In genomic region chr14:52043446-52043845, GRCm38 (mm10) we compare ENCODE assay signal across 39 mouse cellular contexts. TPM values are rescaled to one million over a fixed set of nuclear protein-coding genes. Genes with fewer than 3 reads are reported as not detected.
DNase-seq lines count a peak whose midpoint lies in the region; ATAC-seq and TF ChIP-seq lines count a peak whose summit lies in the region.
"Had no signal": no experiment of that assay in that cellular context is flagged by ENCODE, and none has a peak within 500 bp of the region (broad histone marks: within the 10 kb centered on the region; RNA-seq: fewer than 3 reads in every experiment).

No protein-coding gene starts in this region.

- H3K27ac ChIP-seq in heart, embryonic 10.5 days = no peak overlapping the region
- no peak overlapping the region for H3K27ac ChIP-seq in MEL (ENCODE audit: control insufficient read depth, low read depth, low read length)
- H3K27ac ChIP-seq: embryonic facial prominence, embryonic 13.5 days; forebrain, embryonic 10.5 days; forebrain, embryonic 15.5 days; heart, embryonic 15.5 days; hindbrain, embryonic 10.5 days; hindbrain, embryonic 15.5 days; kidney, postnatal 0 days; liver, embryonic 12.5 days; midbrain, embryonic 10.5 days; neural tube, embryonic 12.5 days had no signal

- no peak for TF ChIP-seq CTCF in MEL (IDR thresholded peaks at IDR 0.05 in 2 of 3, conservative IDR thresholded peaks at IDR 0.05 in 1 of 3; ENCODE audit: control insufficient read depth in 1 of 3, insufficient read depth in 1 of 3, low read depth in 2 of 3, low read length in 3 of 3, poor library complexity in 1 of 3, severe bottlenecking in 1 of 3)

- peaks cover 8% of the 10 kb centered on the region for H3K4me1 ChIP-seq in heart, embryonic 10.5 days
- H3K4me1 ChIP-seq in MEL (ENCODE audit: control insufficient read depth in 1 of 2, insufficient read depth in 2 of 2, low read length in 2 of 2) = peaks cover 9 to 30% of the 10 kb centered on the region in 2 experiments
- H3K4me1 ChIP-seq: neural tube, embryonic 12.5 days had no signal

- H3K9me3 ChIP-seq in heart, embryonic 10.5 days = no peaks in the 10 kb centered on the region
- H3K9me3 ChIP-seq in MEL (replicated peaks; ENCODE audit: insufficient read depth, low read length) = no peaks in the 10 kb centered on the region
- H3K9me3 ChIP-seq: embryonic facial prominence, embryonic 13.5 days; forebrain, embryonic 10.5 days; forebrain, embryonic 15.5 days; heart, embryonic 15.5 days; hindbrain, embryonic 10.5 days; hindbrain, embryonic 15.5 days; liver, embryonic 12.5 days; midbrain, embryonic 10.5 days; neural tube, embryonic 12.5 days had no signal

- TF ChIP-seq EP300 in MEL (IDR thresholded peaks at IDR 0.05; ENCODE audit: low read depth in 1 of 2, low read length in 2 of 2) = no peak

- no peaks in the 10 kb centered on the region for H3K27me3 ChIP-seq in heart, embryonic 10.5 days (ENCODE audit: insufficient read depth, poor library complexity, severe bottlenecking)
- peaks cover 0 to 2% of the 10 kb centered on the region in 2 experiments; a peak in 1 of 4 replicates for H3K27me3 ChIP-seq in MEL (ENCODE audit: control insufficient read depth in 1 of 2, insufficient read depth in 2 of 2, low read length in 2 of 2)
- H3K27me3 ChIP-seq: forebrain, embryonic 15.5 days; heart, embryonic 15.5 days; hindbrain, embryonic 15.5 days; liver, embryonic 12.5 days; neural tube, embryonic 12.5 days had no signal

- WGBS in heart, embryonic 10.5 days = 60% methylated on average over 6 of the region's 6 CpGs

- ATAC-seq in cerebellum, adult (ENCODE audit: insufficient number of reproducible peaks, low FRiP score, low TSS enrichment) = no peak
- ATAC-seq: forebrain, embryonic 15.5 days; inflammation-experienced regulatory T-cells, adult 6 months; liver, embryonic 12.5 days; liver, postnatal 0 days; lung, postnatal 0 days had no signal

- no peak for TF ChIP-seq RAD21 in MEL (IDR thresholded peaks at IDR 0.05; ENCODE audit: low read depth, low read length)

- H3K79me2 ChIP-seq in MEL (ENCODE audit: control insufficient read depth, insufficient read depth, low read length, poor library complexity) = no peaks in the 10 kb centered on the region

- H3K9ac ChIP-seq in MEL (ENCODE audit: control insufficient read depth, low read depth, low read length, poor library complexity, severe bottlenecking) = no peak overlapping the region
- H3K9ac ChIP-seq: embryonic facial prominence, embryonic 13.5 days; forebrain, embryonic 15.5 days; heart, embryonic 15.5 days; hindbrain, embryonic 15.5 days; liver, embryonic 12.5 days; liver, postnatal 0 days; neural tube, embryonic 12.5 days had no signal

- DNase-seq in cerebellum, adult 9-10 months = peak; percentile 68
- DNase-seq in heart, adult 9 months (ENCODE audit: low spot score in 2 of 2) = peak; percentile 29 to 40
- no peak for DNase-seq in heart, embryonic 10.5 days (ENCODE audit: low spot score)
- peak; percentile 8 for DNase-seq in lung, postnatal 14 days
- DNase-seq in lung, adult 18-20 months = no peak
- peak; percentile 43 for DNase-seq in MEL (ENCODE audit: low read depth, low spot score)
- DNase-seq: adrenal gland, adult 8-10 months; cerebellum, adult 11-12 months; cerebellum, postnatal 10 days; kidney, adult 11 months; layer of hippocampus, postnatal 36 days; left cerebral cortex, postnatal 4 days; liver, postnatal 0 days had no signal

- no peaks in the 10 kb centered on the region for H3K36me3 ChIP-seq in heart, embryonic 10.5 days
- peaks cover 0 to 22% of the 10 kb centered on the region in 2 experiments; a peak in 2 of 4 replicates for H3K36me3 ChIP-seq in MEL (ENCODE audit: control insufficient read depth in 1 of 2, insufficient read depth in 2 of 2, low read length in 2 of 2)
- H3K36me3 ChIP-seq: embryonic facial prominence, embryonic 13.5 days; forebrain, embryonic 10.5 days; forebrain, embryonic 15.5 days; heart, embryonic 15.5 days; hindbrain, embryonic 10.5 days; hindbrain, embryonic 15.5 days; liver, embryonic 12.5 days; midbrain, embryonic 10.5 days; neural tube, embryonic 12.5 days had no signal

- TF ChIP-seq POLR2A in MEL (IDR thresholded peaks at IDR 0.05; ENCODE audit: control insufficient read depth in 1 of 2, insufficient read depth in 1 of 2, low read depth in 1 of 2, low read length in 2 of 2, poor library complexity in 1 of 2) = no peak

- no peak overlapping the region for H3K4me3 ChIP-seq in heart, embryonic 10.5 days
- peak overlapping the region in 1 of 2 experiments; percentile 48; a peak in 2 of 4 replicates for H3K4me3 ChIP-seq in MEL (ENCODE audit: control insufficient read depth in 1 of 2, insufficient read depth in 1 of 2, low read depth in 2 of 2, low read length in 2 of 2)
- H3K4me3 ChIP-seq: embryonic facial prominence, embryonic 13.5 days; forebrain, embryonic 10.5 days; forebrain, embryonic 15.5 days; heart, embryonic 15.5 days; hindbrain, embryonic 10.5 days; hindbrain, embryonic 15.5 days; liver, embryonic 12.5 days; midbrain, embryonic 10.5 days; myocyte; neural tube, embryonic 12.5 days had no signal

TF ChIP-seq in MEL, 35 proteins besides CTCF, POLR2A, EP300 and RAD21:
- TF ChIP-seq HCFC1 (IDR thresholded peaks at IDR 0.05; ENCODE audit: low read depth, low read length) (no peak), MYB (IDR thresholded peaks at IDR 0.05; ENCODE audit: low read depth, low read length) (no peak), NELFE (IDR thresholded peaks at IDR 0.05; ENCODE audit: low read depth, low read length) (no peak), TAL1 (IDR thresholded peaks at IDR 0.05; ENCODE audit: low read length) (no peak), MYC (IDR thresholded peaks at IDR 0.05; ENCODE audit: low read depth, low read length) (0 out of 2 replicates have a peak, but pooled peaks have one; percentile 29), ZC3H11A (IDR thresholded peaks at IDR 0.05; ENCODE audit: low read depth, low read length) (no peak), ELF1 (IDR thresholded peaks at IDR 0.05; ENCODE audit: low read depth, low read length) (no peak), KAT2A (conservative IDR thresholded peaks at IDR 0.05; ENCODE audit: low read depth, low read length) (no peak), TCF12 (IDR thresholded peaks at IDR 0.05; ENCODE audit: low read depth, low read length) (no peak), ZKSCAN1 (IDR thresholded peaks at IDR 0.05; ENCODE audit: low read depth, low read length) (no peak), CHD2 (IDR thresholded peaks at IDR 0.05; ENCODE audit: low read length) (no peak), MAFK (IDR thresholded peaks at IDR 0.05; ENCODE audit: borderline replicate concordance, low read depth, low read length) (no peak), POLR2AphosphoS5 (IDR thresholded peaks at IDR 0.05; ENCODE audit: borderline replicate concordance, low read depth, low read length) (no peak), MAZ (IDR thresholded peaks at IDR 0.05; ENCODE audit: low read depth, low read length) (no peak), JUND (IDR thresholded peaks at IDR 0.05; ENCODE audit: low read depth, low read length) (no peak), E2F4 (IDR thresholded peaks at IDR 0.05; ENCODE audit: borderline replicate concordance, low read depth, low read length) (no peak), RCOR1 (IDR thresholded peaks at IDR 0.05; ENCODE audit: low read depth, low read length) (no peak), MEF2A (IDR thresholded peaks at IDR 0.05; ENCODE audit: extremely low read depth, insufficient replicate concordance, low read depth, low read length, poor library complexity, severe bottlenecking) (no peak), SIN3A (IDR thresholded peaks at IDR 0.05; ENCODE audit: low read length) (peak; percentile 23; the same call in 1 of the 2 replicates), POLR2AphosphoS2 (IDR thresholded peaks at IDR 0.05; ENCODE audit: low read length) (no peak), MXI1 (IDR thresholded peaks at IDR 0.05; ENCODE audit: low read depth, low read length) (no peak), ETS1 (IDR thresholded peaks at IDR 0.05; ENCODE audit: low read depth, low read length) (0 out of 2 replicates have a peak, but pooled peaks have one; percentile 13), GATA1 (IDR thresholded peaks at IDR 0.05; ENCODE audit: low read depth, low read length) (no peak), GABPA (IDR thresholded peaks at IDR 0.05; ENCODE audit: low read depth, low read length) (no peak), SMC3 (IDR thresholded peaks at IDR 0.05; ENCODE audit: low read depth, low read length) (no peak), ZMIZ1 (IDR thresholded peaks at IDR 0.05; ENCODE audit: low read depth, low read length) (no peak), CHD1 (IDR thresholded peaks at IDR 0.05; ENCODE audit: low read depth, low read length) (no peak)

RNA-seq across cellular contexts. Expression of gene Olfr221, which starts 1.2 kb away (rescaled TPM):
- not detected in 2 replicates for polyA plus RNA-seq in heart, embryonic 10.5 days (2016; fragmentation: Nextera tagmentation; extraction: Ambion mirVana)
- not detected in 2 replicates for total RNA-seq in MEL (2012; rRNA removed)
- not detected for polyA plus RNA-seq in MEL (2012; ENCODE audit: insufficient read depth in 1 of 2, insufficient read length in 2 of 2, low read depth in 1 of 2, low replicate concordance in 2 of 2, missing spikeins in 1 of 2)
- total RNA-seq: adrenal gland, adult 8-10 months; adrenal gland, postnatal 4 days; CH12.LX; common myeloid progenitor, adult 5-6 weeks; ES-E14; gastrocnemius, adult 8-10 months; gastrocnemius, postnatal 4 days; layer of hippocampus, postnatal 36 days; left cerebral cortex, postnatal 4 days; megakaryocyte progenitor cell, adult 5-6 weeks; midbrain, postnatal 0 days had no signal
- polyA plus RNA-seq: C2C12; embryonic facial prominence, embryonic 13.5 days; forebrain, embryonic 10.5 days; forebrain, embryonic 15.5 days; heart, embryonic 15.5 days; hindbrain, embryonic 10.5 days; inflammation-experienced regulatory T-cells, adult 6 months; kidney, postnatal 0 days; large intestine, adult 2 months; limb, embryonic 14.5 days; liver, embryonic 12.5 days; liver, postnatal 0 days; lung, postnatal 0 days; midbrain, embryonic 10.5 days; midbrain, postnatal 0 days; myocyte; neural tube, embryonic 12.5 days; urinary bladder, adult 2 months had no signal

RNA-seq across cellular contexts. Expression of gene Zfp219, which starts 22.9 kb away (rescaled TPM):
- 21.5 and 31.1 TPM in 2 replicates for polyA plus RNA-seq in heart, embryonic 10.5 days (2016; fragmentation: Nextera tagmentation; extraction: Ambion mirVana)
- 32.1 and 36.3 TPM in 2 replicates for total RNA-seq in MEL (2012; rRNA removed)
- 10 to 100 TPM in 1 of 2 experiments, not detected in 1; 46.9 TPM for polyA plus RNA-seq in MEL (2012; ENCODE audit: insufficient read depth in 1 of 2, insufficient read length in 2 of 2, low read depth in 1 of 2, low replicate concordance in 2 of 2, missing spikeins in 1 of 2)

RNA-seq across cellular contexts. Expression of gene Tmem253, which starts 28.0 kb away (rescaled TPM):
- polyA plus RNA-seq in heart, embryonic 10.5 days (2016; fragmentation: Nextera tagmentation; extraction: Ambion mirVana) = 0.27 and 0.57 TPM in 2 replicates
- total RNA-seq in MEL (2012; rRNA removed) = 0.39 and 0.46 TPM in 2 replicates
- 1 to 10 TPM in 1 of 2 experiments, not detected in 1; 3.6 TPM for polyA plus RNA-seq in MEL (2012; ENCODE audit: insufficient read depth in 1 of 2, insufficient read length in 2 of 2, low read depth in 1 of 2, low replicate concordance in 2 of 2, missing spikeins in 1 of 2)
- total RNA-seq: common myeloid progenitor, adult 5-6 weeks; midbrain, postnatal 0 days had no signal

RNA-seq across cellular contexts. Expression of gene Arhgef40, which starts 58.9 kb away (rescaled TPM):
- polyA plus RNA-seq in heart, embryonic 10.5 days (2016; fragmentation: Nextera tagmentation; extraction: Ambion mirVana) = 72.3 and 86.4 TPM in 2 replicates
- 6.4 and 9.9 TPM in 2 replicates for total RNA-seq in MEL (2012; rRNA removed)
- polyA plus RNA-seq in MEL (2012; ENCODE audit: insufficient read depth in 1 of 2, insufficient read length in 2 of 2, low read depth in 1 of 2, low replicate concordance in 2 of 2, missing spikeins in 1 of 2) = 100 to 1,000 TPM in 1 of 2 experiments, 10 to 100 TPM in 1; 37.5 to 150 TPM

Comparison
In these comparisons a context has a peak if more than half of its experiments do, and no peak if none do; other contexts are left out.
1. DNase-seq: peak in cerebellum, adult 9-10 months (single experiment), heart, adult 9 months (2 of 2), lung, postnatal 14 days (single experiment) and MEL (single experiment); none in heart, embryonic 10.5 days (single experiment) and lung, adult 18-20 months (0 of 2).